Mouse (Mus musculus) erythroblast, embryonic 14.5 days (primary cell): ENCODE measurements around the gene Mrpl54.

ENCODE experiments used
- GATA1 ChIP-seq: IDR thresholded peaks from 2 replicates; pipeline ENCODE4 v1.6.1; 2012; ENCODE audit warnings: low read length, inconsistent platforms, mixed read lengths
- TAL1 ChIP-seq: IDR thresholded peaks from 3 replicates; pipeline ENCODE4 v1.6.1; 2012; ENCODE audit warnings: low read length, inconsistent platforms, mixed read lengths

DNA sequence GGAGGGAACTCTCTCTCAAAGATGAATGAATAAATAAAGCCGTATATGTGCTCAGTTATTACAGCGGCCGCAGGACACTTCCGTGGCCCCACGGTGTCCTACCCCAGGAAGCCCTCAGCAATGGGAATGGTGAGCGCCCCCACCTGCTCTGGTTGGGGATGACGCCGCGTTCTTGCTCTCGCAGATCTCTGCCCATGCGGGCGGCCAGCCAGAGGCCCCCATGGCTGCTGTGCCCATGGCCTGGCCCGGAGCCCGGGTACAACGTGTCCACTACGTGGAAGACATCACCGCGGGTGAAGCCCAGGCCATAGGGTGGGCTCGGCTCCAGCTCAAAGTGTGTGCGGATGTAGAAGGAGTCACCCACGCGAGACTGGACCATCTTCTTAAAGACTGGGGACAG, 10.9 kb upstream of the Mrpl54 start:
- TF ChIP-seq GATA1: no peak
- TF ChIP-seq TAL1: no peak
